Comparison of ENCODE assay signal across 27 mouse cellular contexts in genomic region chr16:57165157-57165556, GRCm38 (mm10).
"Had no signal": no experiment of that assay in that cellular context is flagged by ENCODE, and none has a peak within 500 bp of the region (broad histone marks: within the 10 kb centered on the region; RNA-seq: fewer than 3 reads in every experiment).

No protein-coding gene starts in this region.

- H3K9me3 ChIP-seq: heart, embryonic 13.5 days; heart, embryonic 15.5 days; hindbrain, embryonic 10.5 days; hindbrain, embryonic 12.5 days; limb, embryonic 10.5 days; limb, embryonic 12.5 days; liver, embryonic 12.5 days had no signal

- H3K4me3 ChIP-seq: gastrocnemius, adult 2 months; heart, adult 2 months; heart, embryonic 13.5 days; heart, embryonic 15.5 days; hindbrain, embryonic 10.5 days; hindbrain, embryonic 12.5 days; layer of hippocampus, adult 2 months; left cerebral cortex, adult 2 months; limb, embryonic 10.5 days; limb, embryonic 12.5 days; liver, embryonic 12.5 days had no signal

- DNase-seq: forebrain, postnatal 0 days; gastrocnemius, adult 2 months; gastrocnemius, postnatal 10 days; gastrocnemius, postnatal 25 days; heart, adult 2 months; heart, postnatal 14 days; heart, postnatal 4 days; kidney, adult 8-10 months; kidney, postnatal 10 days; kidney, postnatal 25 days; kidney, postnatal 4 days; liver had no signal

- H3K9ac ChIP-seq: forebrain, postnatal 0 days; heart, embryonic 15.5 days; hindbrain, embryonic 12.5 days; hindbrain, embryonic 14.5 days; limb, embryonic 12.5 days; liver, embryonic 12.5 days; liver, embryonic 14.5 days had no signal

- H3K27ac ChIP-seq: gastrocnemius, adult 2 months; heart, adult 2 months; heart, embryonic 13.5 days; heart, embryonic 15.5 days; hindbrain, embryonic 10.5 days; hindbrain, embryonic 12.5 days; hindbrain, embryonic 14.5 days; layer of hippocampus, adult 2 months; left cerebral cortex, adult 2 months; limb, embryonic 10.5 days; limb, embryonic 12.5 days; liver, embryonic 12.5 days; liver, embryonic 14.5 days had no signal

- H3K27me3 ChIP-seq: heart, embryonic 13.5 days; heart, embryonic 15.5 days; hindbrain, embryonic 12.5 days; limb, embryonic 12.5 days; liver, embryonic 12.5 days had no signal

- ATAC-seq: forebrain, postnatal 0 days; hindbrain, embryonic 16.5 days; inflammation-experienced regulatory T-cells, adult 6 months; intestine, embryonic 16.5 days; liver, embryonic 12.5 days had no signal

- H3K36me3 ChIP-seq: hindbrain, embryonic 12.5 days had no signal

- H3K4me2 ChIP-seq: heart, embryonic 11.5 days; heart, embryonic 15.5 days; hindbrain, embryonic 12.5 days; hindbrain, embryonic 14.5 days had no signal

- H3K4me1 ChIP-seq: limb, embryonic 10.5 days; limb, embryonic 12.5 days had no signal
